Mouse (Mus musculus): ENCODE results near the gene Ofcc1.

DNA sequence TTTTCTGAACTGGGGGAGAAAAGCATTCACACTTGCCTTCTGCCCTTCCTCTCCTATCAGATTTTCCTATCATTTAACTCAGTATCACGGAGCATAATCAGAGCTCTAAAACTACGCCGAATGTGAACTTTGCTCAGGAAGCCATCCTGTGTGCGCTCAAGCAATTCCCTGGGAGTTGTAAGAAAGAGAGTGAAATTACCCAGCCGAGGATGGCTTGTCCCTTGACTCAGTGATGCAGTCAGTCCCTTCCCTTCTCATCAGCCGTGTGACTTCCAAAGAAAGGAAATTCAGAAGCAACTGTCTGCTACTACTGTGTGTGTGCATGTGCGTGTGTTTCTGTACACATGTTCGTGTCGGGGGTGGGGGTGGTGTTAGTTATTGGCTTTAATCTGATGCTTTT lies 93.7 kb downstream of the Ofcc1 start:
- TF ChIP-seq CTCF (IDR thresholded peaks at IDR 0.05; ENCODE audit: low read depth) = no peak
- TF ChIP-seq EP300 (IDR thresholded peaks at IDR 0.05; ENCODE audit: low read depth) = no peak
